Mouse (Mus musculus) heart, adult 18-20 months (tissue): ENCODE data around the gene Mecom. TPM values are rescaled to one million over a fixed set of nuclear protein-coding genes. Genes with fewer than 3 reads are reported as not detected.
A peak's percentile ranks its signal among the peaks of the same experiment; 100 is the strongest.

Source experiments
- DNase-seq, 2 experiments: peaks; one replicate each; pipeline ENCODE4 v3.0.0; 2021 to 2022; ENCODE audit warnings: mixed read lengths in 1 of 2
- total RNA-seq, 2 experiments: library from RNA; stranded (reverse); gene quantifications; 2 replicates each; pipeline ENCODE4 v1.2.3; 2021

Gene Mecom
- total RNA-seq, 2 experiments from 2014 or later: 11.2 to 11.8 TPM

DNA sequence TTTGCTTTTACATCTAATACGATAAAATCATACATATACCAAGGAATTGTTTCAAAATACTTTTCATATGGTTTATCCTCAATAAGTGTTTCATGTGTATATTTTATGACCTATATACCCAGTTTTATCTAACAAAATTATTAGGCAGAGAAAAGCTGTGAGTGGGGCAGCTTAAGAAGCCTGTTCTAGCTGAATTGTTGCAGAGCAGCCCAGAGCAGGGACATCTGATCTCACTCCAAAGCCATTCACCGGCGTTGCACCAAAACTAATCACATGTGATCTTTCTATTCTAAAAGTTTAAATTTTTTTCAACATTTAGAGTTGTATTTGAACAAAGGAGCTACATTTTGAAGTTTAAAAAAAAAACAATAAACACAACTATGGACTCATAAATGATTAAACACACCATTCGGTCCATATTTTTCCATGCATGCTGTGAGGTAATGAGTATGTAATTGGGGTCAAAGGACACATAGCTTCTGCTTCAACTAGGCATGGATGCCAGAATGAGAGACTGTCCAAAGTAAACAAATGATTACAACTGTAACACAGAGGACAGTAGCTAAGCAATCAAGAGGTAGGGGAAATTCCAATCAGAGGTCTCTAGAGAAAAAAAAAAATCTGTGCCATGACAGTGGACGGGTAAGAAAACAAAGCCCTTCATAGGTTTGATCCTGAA is 64.7 kb downstream of the Mecom start:
- no peak for DNase-seq

- no peak for DNase-seq
Measured at GRCm38 (mm10) chr3:30481682-30482081, 66.1 kb downstream of the Mecom start.

DNA sequence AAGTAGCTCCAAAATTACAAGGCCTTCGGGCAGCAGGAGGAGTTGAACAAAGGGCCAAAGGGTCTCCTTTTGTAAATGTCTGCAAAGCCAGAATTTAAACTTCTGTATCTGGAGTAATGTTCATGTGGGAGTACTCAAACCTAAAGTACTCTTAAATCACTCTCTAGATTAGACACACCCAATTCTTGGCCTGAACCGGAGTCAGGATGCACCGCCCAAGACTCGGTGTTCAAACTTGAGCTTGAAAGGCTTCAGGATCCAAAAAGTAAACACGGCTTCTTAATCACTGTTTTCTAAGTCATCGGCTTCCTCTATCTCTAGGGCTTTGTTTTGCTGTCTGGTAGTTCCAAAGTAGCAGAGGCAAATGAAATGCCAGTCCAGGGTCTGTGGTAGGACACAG is 67.3 kb downstream of the Mecom start:
- peak; percentile 41 to 71 for DNase-seq

GRCm38 (mm10) chr3:30478252-30478651 is 69.6 kb downstream of the Mecom start:
- no peak for DNase-seq

DNA sequence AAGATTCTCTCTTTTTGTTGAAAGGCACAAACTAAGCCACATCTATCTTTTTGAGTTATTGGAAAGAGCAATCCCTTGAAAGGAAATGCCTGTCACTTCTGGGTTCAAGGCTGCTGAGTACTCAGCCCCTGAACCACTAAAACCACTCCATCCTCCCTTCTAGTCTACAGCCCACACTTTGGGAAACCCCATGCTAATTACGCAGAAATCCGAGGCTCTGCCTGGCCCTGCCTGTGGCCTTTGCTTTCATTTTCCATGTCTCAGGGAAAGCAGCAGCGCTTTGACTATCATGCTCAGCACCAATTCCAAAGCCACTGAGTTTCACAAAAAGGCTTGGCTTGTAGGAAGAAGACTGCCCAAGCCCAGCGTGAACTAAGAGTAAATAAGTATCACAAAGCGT is 70.8 kb downstream of the Mecom start:
- DNase-seq: peak; percentile 25 to 32

DNA sequence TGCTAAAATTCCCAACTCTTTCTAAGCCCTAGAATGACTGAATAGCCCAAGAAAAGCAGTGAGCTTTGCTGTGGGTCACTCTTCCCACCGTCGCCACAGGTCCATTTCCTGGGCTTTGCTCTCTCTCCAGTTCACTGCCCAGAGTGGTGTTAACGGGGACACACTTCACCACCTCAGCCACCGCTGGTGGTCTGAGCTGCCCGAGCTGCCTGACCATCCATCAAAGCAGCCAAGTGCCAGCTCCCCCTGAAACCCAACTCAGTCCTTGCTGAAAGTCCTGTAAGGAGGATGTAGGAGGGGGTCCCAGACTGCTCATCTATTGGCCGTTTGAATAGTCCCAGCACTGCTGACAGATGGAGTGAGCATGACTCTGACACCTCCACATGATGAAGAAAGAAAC is 72.2 kb downstream of the Mecom start:
- no peak for DNase-seq

DNA sequence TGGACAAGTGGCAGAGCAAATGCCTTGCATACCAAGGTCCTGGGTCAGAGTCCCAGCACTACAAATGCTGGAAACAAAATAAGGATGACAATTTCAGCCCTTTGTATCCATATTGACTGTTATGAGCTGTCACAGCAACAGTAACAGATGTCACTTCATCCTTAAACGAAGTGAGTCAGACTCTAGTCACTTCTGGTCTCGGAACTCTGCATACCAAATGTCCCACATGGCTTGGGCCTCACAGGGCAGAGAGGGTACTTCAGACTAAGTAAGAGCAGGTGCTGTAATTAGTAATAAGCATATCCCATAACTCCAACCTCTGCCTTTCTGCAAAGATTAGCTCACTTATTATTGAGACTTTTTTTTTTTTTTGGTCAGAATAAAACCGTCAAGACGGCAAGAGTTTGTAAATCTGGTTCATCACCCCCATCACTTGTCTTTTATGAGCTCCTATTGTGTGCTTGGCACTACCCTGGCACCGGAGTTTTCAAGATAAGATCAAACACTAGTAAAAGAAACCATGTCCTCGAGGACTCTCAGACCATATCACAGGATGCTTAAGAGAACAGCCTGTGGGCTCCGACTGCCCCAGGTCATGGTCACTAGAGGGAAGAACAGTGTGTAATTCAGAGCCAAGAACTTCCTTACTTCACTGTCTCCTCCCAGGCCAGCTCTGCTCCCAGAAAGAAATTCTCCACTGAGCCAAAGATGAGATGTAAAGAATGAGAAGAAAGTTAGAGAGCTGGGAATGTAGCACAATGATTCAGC is 79.6 kb downstream of the Mecom start:
- DNase-seq: no peak

GRCm38 (mm10) chr3:30466031-30466650 is 81.7 kb downstream of the Mecom start:
- peak in 1 of 2 experiments; percentile 61 for DNase-seq

- DNase-seq: no peak
Measured at GRCm38 (mm10) chr3:30464497-30464896, 83.3 kb downstream of the Mecom start.

- DNase-seq: no peak
Measured at GRCm38 (mm10) chr3:30461831-30462230, 86.0 kb downstream of the Mecom start.

DNA sequence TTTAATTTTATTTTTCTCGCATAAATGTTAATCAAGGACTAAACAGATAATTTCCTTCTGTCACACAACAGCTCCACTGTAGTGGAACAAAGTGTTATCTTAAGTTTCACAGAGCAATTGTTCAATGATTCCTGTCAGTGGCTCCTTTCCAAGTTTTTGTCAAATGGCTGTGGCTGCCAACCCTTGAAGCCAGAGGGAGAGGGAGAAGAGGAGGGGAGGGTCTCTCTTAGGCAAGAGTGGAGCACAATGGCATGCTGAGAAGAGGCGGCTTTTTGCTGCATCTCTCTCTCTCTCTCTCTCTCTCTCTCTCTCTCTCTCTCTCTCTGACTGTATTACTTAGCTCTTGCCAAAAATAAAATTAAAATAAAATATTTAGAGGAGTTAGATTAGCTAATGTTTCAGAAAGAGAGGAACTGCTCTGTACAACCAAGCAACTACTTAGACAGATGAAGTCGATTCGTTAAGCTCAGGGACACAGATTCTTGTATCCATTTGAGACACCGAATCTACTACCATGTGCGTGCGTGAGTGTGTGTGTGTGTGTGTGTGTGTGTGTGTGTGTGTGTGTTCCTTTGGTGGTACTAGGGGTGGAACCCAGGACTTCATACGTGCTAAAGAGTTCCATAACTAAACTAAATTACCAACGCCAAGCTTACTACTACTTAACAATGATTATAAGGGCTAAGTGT is 86.8 kb downstream of the Mecom start:
- peak; percentile 59 to 69 for DNase-seq

DNA sequence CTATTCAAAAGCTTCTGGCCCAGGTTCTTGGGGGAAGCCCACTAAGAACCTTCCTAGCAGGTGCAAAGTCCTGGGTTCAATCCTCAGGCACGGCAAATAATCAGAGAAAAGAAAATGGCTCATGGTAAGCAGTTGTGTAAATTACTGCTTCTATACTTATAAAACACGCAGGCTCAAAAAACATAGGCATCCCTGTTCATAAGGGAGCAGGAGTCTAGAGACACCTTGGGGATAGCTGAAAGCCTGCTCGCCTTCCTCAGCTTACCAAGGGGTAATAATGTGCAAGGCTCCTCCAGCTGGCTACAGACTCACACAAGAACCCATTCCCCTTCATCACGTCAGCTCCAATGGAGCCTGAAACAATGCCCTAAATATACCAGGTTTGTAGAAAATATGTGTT is 88.2 kb downstream of the Mecom start:
- DNase-seq: no peak

DNA sequence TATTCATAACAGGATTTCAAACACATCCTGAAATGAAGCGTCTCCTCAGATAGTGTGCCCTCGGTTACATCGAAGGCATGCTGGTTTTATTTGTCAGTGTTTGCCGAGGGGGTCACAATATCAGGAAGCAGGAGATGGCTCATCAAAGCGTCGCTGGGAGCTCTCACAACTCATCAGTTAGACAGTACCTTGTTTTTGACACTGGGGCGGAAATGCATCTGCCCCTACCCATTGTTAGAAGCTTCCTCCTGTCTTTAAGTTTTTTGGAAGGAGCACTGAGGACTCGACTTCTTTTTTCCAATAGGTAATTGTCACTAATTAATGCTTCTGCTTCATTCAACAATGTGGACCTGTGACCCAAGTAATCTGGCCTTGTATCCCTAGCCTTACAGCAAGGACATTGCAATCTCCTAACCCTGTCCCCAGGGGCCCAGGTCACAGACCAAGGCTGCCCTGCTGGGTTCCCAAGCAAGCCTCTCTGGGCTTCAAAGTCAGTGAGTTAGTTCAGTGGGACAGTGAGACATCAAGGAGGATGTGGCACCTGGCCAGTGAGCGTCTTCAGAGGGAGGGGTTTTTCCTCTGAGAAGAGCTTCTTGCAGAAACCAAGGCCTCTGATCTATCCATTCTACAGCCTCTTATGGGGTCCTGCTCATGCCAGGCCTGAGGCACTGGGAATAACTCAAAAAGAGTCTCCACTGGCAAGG is 89.7 kb downstream of the Mecom start:
- peak in 1 of 2 experiments; percentile 25 for DNase-seq

GRCm38 (mm10) chr3:30455902-30456301 is 91.9 kb downstream of the Mecom start:
- no peak for DNase-seq

DNA sequence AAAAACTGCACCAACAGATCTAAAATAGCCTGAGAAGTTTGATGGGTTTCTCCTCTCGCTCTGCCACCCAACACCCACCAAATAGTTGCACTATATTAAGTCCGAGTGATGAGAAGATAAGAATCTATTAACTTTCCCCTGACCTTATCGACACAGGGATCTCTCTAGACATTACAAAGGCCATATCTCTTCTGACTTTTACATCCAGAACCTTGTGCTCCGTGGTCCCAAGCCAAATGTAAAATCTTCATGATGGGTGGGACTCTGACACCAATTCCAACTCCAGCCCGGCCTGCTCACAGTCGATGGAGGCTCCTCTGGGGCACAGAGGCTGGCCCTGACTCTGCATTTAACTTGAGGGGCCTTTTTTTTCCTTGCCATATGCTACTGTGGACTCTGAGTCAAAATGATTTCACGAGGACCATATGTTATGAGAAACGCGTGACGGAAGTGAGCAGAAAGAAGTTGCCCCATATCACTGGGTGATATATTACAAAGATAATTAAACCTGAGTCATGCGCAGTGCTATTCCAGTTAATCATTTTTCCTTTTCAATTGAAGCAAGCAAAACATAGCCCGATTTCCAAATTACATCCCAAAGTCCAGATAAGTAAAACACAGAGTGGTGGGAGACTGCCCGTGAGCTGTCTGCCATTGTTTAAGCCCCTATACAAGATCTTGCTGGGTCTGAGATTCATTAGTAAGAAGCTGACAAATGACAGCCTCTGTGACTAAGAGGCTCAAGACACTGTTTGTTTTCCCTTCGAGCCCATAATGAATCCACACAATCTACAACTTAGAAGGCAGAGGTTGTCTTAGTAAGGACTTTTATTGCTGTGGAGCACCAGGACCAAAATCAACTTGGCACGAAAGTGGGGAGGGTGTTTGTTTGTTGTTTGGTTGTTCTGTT is 94.0 kb downstream of the Mecom start:
- no peak for DNase-seq

- DNase-seq: no peak
Measured at GRCm38 (mm10) chr3:30453046-30453445, 94.8 kb downstream of the Mecom start.

DNA sequence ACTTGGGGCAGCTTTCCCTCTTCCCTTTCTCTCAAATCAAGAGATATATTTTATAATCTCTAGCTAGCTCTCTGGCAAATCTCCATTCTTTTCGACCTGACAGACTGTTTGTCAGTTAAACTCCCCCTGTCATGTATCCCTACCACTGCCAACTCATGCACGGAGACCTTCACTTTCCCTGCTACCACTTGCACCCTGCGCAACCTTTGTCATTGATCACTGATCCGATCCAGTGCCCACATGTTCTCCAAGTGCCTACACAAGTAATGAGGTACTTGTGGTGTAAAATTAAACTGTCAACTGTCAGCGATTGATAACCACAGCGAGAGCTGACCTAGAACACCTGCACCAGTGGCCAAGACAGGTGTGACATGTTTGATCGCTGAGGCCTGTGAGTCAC is 95.3 kb downstream of the Mecom start:
- no peak for DNase-seq

DNA sequence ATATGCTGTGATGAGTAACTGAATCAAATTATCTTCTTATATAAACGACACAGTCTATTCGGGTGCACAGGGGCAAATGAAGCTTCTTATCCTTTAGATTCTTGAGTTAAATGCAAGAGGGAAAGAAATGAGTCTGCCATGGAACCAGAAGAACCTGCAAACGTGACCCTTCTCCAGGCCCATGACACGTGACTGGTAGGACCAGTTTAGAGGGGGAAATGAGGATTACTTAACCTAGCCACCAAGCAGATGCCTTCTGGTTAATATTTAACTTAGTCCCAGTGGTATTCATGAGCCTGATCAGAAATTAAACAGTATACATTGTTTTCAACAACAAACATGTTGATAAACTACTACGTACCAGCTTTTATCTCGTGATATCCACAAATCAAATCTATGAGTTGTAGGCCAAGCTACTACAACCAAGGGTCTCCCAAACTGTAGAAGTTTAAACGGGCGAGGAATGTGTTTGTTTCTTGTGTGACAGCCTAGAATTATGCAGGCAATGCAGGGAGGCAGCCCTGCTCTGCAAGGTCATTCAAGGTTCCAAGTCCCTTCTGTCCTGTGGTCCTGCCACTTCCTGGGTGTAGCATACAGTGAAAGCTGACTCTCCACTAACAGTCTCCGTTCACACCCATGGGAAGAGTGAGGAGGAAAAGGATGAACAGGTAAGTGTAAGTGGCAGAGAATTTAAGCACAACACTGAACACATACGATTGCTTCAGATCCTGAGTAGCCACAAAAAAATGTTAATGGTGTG is 97.4 kb downstream of the Mecom start:
- no peak for DNase-seq

DNA sequence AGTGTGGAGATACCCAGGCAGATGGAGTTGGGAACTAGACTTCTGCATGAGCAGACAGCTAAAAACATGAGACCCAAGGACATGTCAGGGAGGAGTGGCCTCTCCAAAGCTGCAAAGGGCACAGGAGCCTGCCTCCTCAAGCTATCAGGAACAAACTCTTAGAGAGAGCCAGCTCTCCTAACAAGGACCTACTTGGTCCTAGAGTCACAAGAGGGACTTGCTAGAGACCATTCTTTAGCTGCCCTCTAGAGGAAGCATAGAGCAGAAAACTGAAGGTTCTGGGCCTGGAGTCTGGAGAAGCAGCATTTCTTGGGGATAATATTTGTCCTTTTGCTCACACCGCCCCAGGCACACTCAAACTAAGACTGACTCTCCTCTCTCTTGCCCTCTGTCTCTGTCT is 99.2 kb downstream of the Mecom start:
- DNase-seq: peak in 1 of 2 experiments; percentile 18

DNA sequence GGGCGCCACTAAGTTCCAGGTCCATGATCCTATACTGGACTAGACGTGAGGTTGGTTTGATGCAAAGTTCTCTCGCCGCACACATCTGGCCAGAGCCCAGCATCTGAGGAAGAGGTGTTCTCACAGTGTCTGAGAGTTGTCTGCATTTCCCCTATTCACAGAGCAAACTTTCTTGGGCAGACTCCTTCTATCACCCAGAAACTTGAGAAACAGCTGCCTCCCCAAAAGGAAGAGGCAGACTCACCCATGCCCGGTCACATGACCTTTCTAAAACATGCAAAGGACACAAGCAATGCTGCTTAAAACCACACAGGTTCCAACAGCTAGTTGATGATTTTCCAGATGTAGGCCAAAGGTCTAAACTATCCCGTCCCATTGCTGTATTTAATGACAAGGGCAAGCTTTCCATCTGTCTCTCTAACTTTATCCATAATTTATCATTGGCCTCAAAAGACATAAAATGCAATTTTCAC is 101.8 kb downstream of the Mecom start:
- no peak for DNase-seq
